Mouse (Mus musculus) heart, adult 2 months (tissue): Measurements from ENCODE around the gene Zfp750.

Source experiments
- CTCF ChIP-seq: fragments of 200-600 bp; IDR thresholded peaks from 2 replicates; pipeline ENCODE4 v1.8.1; 2022; ENCODE audit warnings: antibody characterized with exemption, mild to moderate bottlenecking, moderate library complexity
- POLR2A ChIP-seq: fragments of 200-500 bp; IDR thresholded peaks from 2 replicates; pipeline ENCODE4 v1.6.1; 2011; ENCODE audit warnings: mild to moderate bottlenecking, low read depth, low read length, control low read depth; ENCODE audit not compliant: insufficient read depth

GRCm38 (mm10) chr11:121547925-121548324 lies 28.8 kb upstream of the Zfp750 start:
- TF ChIP-seq CTCF: no peak
- no peak for TF ChIP-seq POLR2A
